Mouse (Mus musculus) lung, postnatal 36 days (tissue): ENCODE data around the gene Fuz.

Experiments
- DNase-seq: peaks from one replicate; pipeline ENCODE4 v3.0.0; 2022; ENCODE audit warnings: mixed read lengths

Gene Fuz

GRCm38 (mm10) chr7:44942904-44943303, 47.0 kb downstream of the Fuz start, which contains the start of gene Tsks:
Gene Tsks (plus strand): TSS chr7:44943204.
- DNase-seq, result no peak

DNA sequence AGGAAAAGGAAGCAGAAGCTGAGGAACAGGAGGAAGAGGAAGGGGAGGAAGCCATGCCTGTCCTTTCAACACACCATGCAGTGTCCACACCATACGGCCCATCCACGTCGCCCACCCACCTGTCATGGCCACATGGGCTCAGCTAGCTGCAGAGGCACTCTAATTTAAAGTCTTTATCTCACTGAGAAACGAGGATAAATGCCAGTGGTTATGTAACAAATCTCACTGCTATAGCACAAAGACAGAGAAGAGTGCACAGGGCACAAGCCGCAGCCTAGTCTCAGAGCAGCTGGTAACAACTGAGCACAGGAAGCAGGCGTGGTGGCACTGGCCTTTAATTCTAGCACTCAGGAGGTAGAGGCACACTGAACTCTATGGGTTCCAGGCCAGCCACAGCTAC, 54.0 kb downstream of the Fuz start:
- no peak for DNase-seq

DNA sequence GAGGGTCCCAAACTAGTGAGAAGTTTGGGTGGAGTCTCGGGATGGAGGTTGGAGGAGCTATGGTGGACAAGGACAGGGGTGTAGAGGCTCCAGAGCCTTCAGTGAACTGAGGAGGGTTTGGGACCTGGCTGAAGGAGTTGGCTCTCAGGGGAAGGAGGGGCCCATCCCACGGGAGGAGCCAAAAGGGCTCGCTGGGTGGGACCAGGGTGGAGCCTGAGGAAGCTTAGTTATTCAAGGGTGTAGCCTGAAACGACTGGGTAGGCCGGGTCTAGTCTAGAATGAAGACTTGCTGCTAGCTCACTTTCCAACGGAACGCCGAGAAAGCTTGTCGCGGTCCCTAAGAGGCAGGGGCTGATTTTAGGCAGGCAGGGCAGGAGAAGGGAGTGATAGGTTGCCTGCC, 56.1 kb downstream of the Fuz start:
- peak; percentile 93 for DNase-seq
